Mouse (Mus musculus) forebrain, embryonic 12.5 days (tissue): ENCODE measurements around the gene Rab38. TPM values are rescaled to one million over a fixed set of nuclear protein-coding genes. Genes with fewer than 3 reads are reported as not detected.

Experiments
- ATAC-seq: fragments of 200-750 bp; cut with Nextera tagmentation; 2 replicates; pipeline ENCODE4 v1.8.0; 2017; ENCODE audit warnings: moderate TSS enrichment; ENCODE audit not compliant: low FRiP score
- H3K27ac ChIP-seq: fragments of 300-500 bp; sonication (generic); 2 replicates; pipeline ENCODE4 v1.5.1; 2016; ENCODE audit warnings: mild to moderate bottlenecking
- H3K27me3 ChIP-seq: fragments of 300-500 bp; sonication (generic); 2 replicates; pipeline ENCODE4 v1.6.1; 2016; ENCODE audit warnings: mild to moderate bottlenecking
- H3K36me3 ChIP-seq: fragments of 300-500 bp; sonication (generic); replicated peaks from 2 replicates; pipeline ENCODE4 v1.6.1; 2016; ENCODE audit warnings: mild to moderate bottlenecking
- H3K4me1 ChIP-seq: fragments of 300-500 bp; sonication (generic); 2 replicates; pipeline ENCODE4 v1.6.1; 2016
- H3K4me2 ChIP-seq: fragments of 300-500 bp; sonication (generic); 2 replicates; pipeline ENCODE4 v1.6.1; 2016; ENCODE audit warnings: mild to moderate bottlenecking, moderate library complexity
- H3K4me3 ChIP-seq: fragments of 300-500 bp; sonication (generic); replicated peaks from 2 replicates; pipeline ENCODE4 v1.5.1; 2016; ENCODE audit warnings: mild to moderate bottlenecking
- H3K9ac ChIP-seq: fragments of 300-500 bp; sonication (generic); 2 replicates; pipeline ENCODE4 v1.6.1; 2016; ENCODE audit warnings: mild to moderate bottlenecking
- H3K9me3 ChIP-seq: fragments of 300-500 bp; sonication (generic); 2 replicates; pipeline ENCODE4 v1.6.1; 2016
- WGBS: fragments of 180-500 bp; shearing (Covaris S2); methylation state at CpG from one replicate; pipeline ENCODE4 v1.1.7; 2016; 5-methylcytosine and 5-hydroxymethylcytosine counted together
- polyA plus RNA-seq: library from polyadenylated mRNA; unstranded; fragments of >200 nt; fragmentation: Nextera tagmentation; extraction: Ambion mirVana; gene quantifications from 2 replicates; pipeline ENCODE4 v1.2.1, GENCODE M21; 2016

The Rab38 gene
- polyA plus RNA-seq = 1.1 and 2.1 TPM in 2 replicates

DNA sequence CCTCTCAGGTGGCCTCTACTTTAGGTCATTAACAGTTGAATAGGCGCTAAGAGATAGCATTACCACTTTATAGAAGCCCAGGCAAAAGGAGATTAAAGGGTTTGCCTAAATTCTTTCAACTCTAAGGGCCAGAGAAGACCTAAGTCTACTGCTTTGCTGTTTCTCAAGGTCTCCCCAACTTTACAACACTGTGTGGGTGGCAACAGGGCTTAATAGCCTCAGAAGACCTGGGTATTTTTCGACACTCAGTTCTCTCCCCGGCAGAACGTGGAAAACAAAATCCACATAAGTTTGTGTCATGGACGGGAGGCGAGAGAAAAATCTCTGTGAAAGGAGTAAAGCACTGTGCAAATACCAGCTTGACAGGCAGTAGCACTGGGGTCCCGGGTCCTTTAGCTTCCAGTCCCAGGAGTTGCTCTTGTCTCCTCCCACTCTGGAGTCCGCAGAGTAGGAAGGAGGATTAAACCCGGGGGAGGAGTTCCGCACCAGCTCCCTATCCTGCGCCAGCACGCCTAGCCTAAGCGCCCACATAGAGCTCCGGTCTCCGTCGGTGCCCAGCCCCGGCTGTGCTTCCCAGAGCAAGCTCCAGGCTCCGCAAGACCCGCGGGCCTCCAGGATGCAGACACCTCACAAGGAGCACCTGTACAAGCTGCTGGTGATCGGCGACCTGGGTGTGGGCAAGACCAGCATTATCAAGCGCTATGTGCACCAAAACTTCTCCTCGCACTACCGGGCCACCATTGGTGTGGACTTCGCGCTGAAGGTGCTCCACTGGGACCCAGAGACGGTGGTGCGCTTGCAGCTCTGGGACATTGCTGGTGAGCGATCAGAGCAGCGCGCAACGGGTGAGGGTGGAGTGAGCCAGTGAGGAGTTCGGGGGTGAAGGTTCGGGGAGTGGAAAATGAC, at the start of gene Rab38:
Gene Rab38, plus strand, starts transcription at position 488 of the 906 bp plus-strand sequence.
- WGBS = 2% methylated on average over 35 of the region's 35 CpGs
- H3K9me3 ChIP-seq = no peaks in the 10 kb centered on the region
- ATAC-seq = peak; percentile 96
- H3K27me3 ChIP-seq = 0 out of 2 replicates have a peak, but pooled peaks cover 16% of the 10 kb centered on the region
- peak within 1 kb of the TSS; percentile 85 for H3K4me2 ChIP-seq
- H3K36me3 ChIP-seq = no peaks in the 10 kb centered on the region
- no peak within 1 kb of the TSS for H3K27ac ChIP-seq
- peak within 1 kb of the TSS; percentile 36; the same call in 1 of the 2 replicates for H3K9ac ChIP-seq
- 0 out of 2 replicates have a peak, but pooled peaks cover 5% of the 10 kb centered on the region for H3K4me1 ChIP-seq
- H3K4me3 ChIP-seq = peak within 1 kb of the TSS; percentile 50

DNA sequence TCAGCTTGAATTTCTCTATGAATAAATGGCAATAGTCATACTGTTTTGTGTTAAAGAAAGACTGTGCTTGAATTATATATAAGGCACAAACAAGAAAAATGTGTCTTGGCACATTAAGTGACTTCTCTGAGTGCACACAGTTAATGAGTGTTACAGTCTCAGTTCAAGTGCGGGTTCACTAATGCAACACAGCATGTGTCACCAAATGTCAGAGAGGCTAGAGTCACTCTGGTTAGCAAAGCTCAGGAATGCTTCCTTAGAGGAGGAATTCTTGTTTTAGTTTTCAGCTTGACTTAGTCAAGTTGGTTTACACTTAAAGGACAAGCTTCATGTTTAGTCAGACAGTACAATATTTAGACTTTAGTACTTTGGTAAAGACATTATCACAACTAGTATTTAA, 35.5 kb upstream of the Rab38 start:
- 88% methylated on average over 1 of the region's 1 CpGs for WGBS

GRCm38 (mm10) chr7:88395745-88396144, 34.3 kb upstream of the Rab38 start:
- Histone ChIP-seq H3K27me3 (no peaks in the 10 kb centered on the region), H3K4me1 (no peaks in the 10 kb centered on the region), H3K9ac (no peak overlapping the region), H3K4me2 (no peak overlapping the region), H3K4me3 (no peak overlapping the region), H3K9me3 (no peaks in the 10 kb centered on the region), H3K36me3 (no peaks in the 10 kb centered on the region), H3K27ac (no peak overlapping the region)
- 28% methylated on average over 2 of the region's 2 CpGs for WGBS
- no peak for ATAC-seq

More for the DNA sequence above, 35.5 kb upstream of the Rab38 start:
- Histone ChIP-seq H3K27ac (no peak overlapping the region), H3K4me1 (no peaks in the 10 kb centered on the region), H3K9ac (no peak overlapping the region), H3K4me3 (no peak overlapping the region), H3K9me3 (no peaks in the 10 kb centered on the region), H3K27me3 (no peaks in the 10 kb centered on the region), H3K36me3 (no peaks in the 10 kb centered on the region), H3K4me2 (no peak overlapping the region)
- ATAC-seq = no peak

GRCm38 (mm10) chr7:88405311-88405710, 24.8 kb upstream of the Rab38 start:
- Histone ChIP-seq H3K4me3 (no peak overlapping the region), H3K9ac (no peak overlapping the region), H3K9me3 (no peaks in the 10 kb centered on the region), H3K27me3 (no peaks in the 10 kb centered on the region), H3K4me2 (no peak overlapping the region), H3K36me3 (no peaks in the 10 kb centered on the region), H3K4me1 (no peaks in the 10 kb centered on the region), H3K27ac (no peak overlapping the region)
- WGBS = 89% methylated on average over 1 of the region's 1 CpGs
- ATAC-seq = no peak

DNA sequence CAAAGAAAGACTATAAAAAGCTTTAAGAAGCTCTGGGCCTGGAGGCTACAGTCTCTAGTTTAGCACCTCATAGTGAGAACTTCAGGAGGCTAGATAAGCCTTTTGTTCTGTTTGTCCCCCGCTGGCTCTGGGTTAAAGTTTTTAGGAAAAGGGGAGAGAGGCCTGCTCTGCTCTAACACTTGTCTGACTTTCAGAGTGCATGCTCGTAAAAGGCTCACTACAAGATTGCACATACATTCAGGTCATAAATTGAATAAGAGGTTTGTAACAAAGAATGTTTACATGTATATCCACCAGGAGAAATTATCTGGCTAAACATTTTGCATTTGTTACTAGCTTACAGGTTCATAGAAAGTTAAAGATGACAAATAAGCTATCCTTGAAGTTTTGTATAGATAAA, 23.6 kb upstream of the Rab38 start:
- H3K27ac ChIP-seq = no peak overlapping the region
- no peaks in the 10 kb centered on the region for H3K36me3 ChIP-seq
- no peaks in the 10 kb centered on the region for H3K9me3 ChIP-seq
- 76% methylated on average over 2 of the region's 2 CpGs for WGBS
- H3K4me2 ChIP-seq = no peak overlapping the region
- H3K4me3 ChIP-seq = no peak overlapping the region
- no peak for ATAC-seq
- H3K27me3 ChIP-seq = no peaks in the 10 kb centered on the region
- no peaks in the 10 kb centered on the region for H3K4me1 ChIP-seq
- H3K9ac ChIP-seq = no peak overlapping the region

GRCm38 (mm10) chr7:88421821-88422220, 8.3 kb upstream of the Rab38 start:
- Histone ChIP-seq H3K36me3 (no peaks in the 10 kb centered on the region), H3K4me1 (no peaks in the 10 kb centered on the region), H3K4me2 (no peak overlapping the region), H3K27ac (no peak overlapping the region), H3K4me3 (no peak overlapping the region), H3K27me3 (no peaks in the 10 kb centered on the region), H3K9ac (no peak overlapping the region), H3K9me3 (no peaks in the 10 kb centered on the region)
- ATAC-seq = no peak

GRCm38 (mm10) chr7:88423889-88424288, 6.2 kb upstream of the Rab38 start:
- no peaks in the 10 kb centered on the region for H3K4me1 ChIP-seq
- H3K9me3 ChIP-seq = no peaks in the 10 kb centered on the region
- no peaks in the 10 kb centered on the region for H3K27me3 ChIP-seq
- no peak for ATAC-seq
- no peak overlapping the region for H3K9ac ChIP-seq
- no peak overlapping the region for H3K4me3 ChIP-seq
- no peaks in the 10 kb centered on the region for H3K36me3 ChIP-seq
- 89% methylated on average over 2 of the region's 2 CpGs for WGBS
- H3K27ac ChIP-seq = no peak overlapping the region
- H3K4me2 ChIP-seq = no peak overlapping the region

DNA sequence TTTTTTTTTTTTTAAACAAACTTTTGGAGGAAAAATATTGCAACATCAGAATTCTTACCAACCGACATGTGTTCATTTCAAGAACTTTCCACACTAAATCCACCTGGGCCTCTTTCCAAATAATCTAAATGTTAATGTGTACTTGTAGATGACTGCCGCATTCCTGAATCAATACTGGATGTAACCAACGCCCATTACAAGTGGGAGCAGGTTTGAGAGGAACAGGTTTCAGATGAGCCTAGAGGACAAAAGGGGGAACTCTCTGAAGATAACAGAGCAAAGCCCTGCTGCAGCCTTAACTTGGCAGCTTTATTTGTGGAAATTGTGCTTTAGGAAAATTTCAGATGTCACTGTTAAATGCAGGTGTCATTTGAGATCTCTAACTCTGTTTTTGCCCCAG, 4.3 kb upstream of the Rab38 start:
- Histone ChIP-seq H3K4me3 (no peak overlapping the region), H3K9ac (no peak overlapping the region), H3K4me1 (0 out of 2 replicates have a peak, but pooled peaks cover 5% of the 10 kb centered on the region), H3K4me2 (no peak overlapping the region), H3K27ac (no peak overlapping the region), H3K9me3 (no peaks in the 10 kb centered on the region), H3K27me3 (0 out of 2 replicates have a peak, but pooled peaks cover 7% of the 10 kb centered on the region), H3K36me3 (no peaks in the 10 kb centered on the region)
- WGBS = 72% methylated on average over 3 of the region's 3 CpGs
- no peak for ATAC-seq

GRCm38 (mm10) chr7:88427484-88427883, 2.6 kb upstream of the Rab38 start:
- H3K4me2 ChIP-seq = no peak overlapping the region
- no peak overlapping the region for H3K4me3 ChIP-seq
- H3K9ac ChIP-seq = no peak overlapping the region
- 0 out of 2 replicates have a peak, but pooled peaks cover 5% of the 10 kb centered on the region for H3K4me1 ChIP-seq
- H3K9me3 ChIP-seq = no peaks in the 10 kb centered on the region
- WGBS = 85% methylated on average over 3 of the region's 3 CpGs
- H3K27ac ChIP-seq = no peak overlapping the region
- no peaks in the 10 kb centered on the region for H3K36me3 ChIP-seq
- 0 out of 2 replicates have a peak, but pooled peaks cover 16% of the 10 kb centered on the region for H3K27me3 ChIP-seq
- no peak for ATAC-seq

DNA sequence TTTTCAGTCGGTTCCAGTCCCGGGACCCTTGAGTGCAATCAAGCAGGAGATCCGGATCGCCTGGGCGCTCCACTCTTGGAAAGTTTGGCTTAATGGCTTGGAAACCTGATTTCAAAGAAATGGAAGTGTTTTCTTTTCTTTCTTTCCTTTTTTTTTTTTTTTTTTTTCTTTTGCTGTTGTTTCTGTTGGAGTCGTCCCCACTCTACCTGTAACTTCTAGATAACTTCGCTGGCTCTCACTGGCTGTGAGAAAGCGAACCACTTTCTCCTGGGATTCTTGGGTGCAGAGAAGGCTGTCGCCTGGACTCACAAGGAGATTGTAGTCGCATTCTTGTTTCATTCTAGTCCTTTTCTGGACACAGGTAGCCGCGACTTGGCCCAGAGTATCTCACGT, 615 bp downstream of the Rab38 start:
- Histone ChIP-seq H3K4me3 (peak overlapping the region; percentile 50), H3K4me2 (peak overlapping the region; percentile 85), H3K27me3 (0 out of 2 replicates have a peak, but pooled peaks cover 16% of the 10 kb centered on the region), H3K4me1 (0 out of 2 replicates have a peak, but pooled peaks cover 5% of the 10 kb centered on the region), H3K9ac (peak overlapping the region; percentile 36; the same call in 1 of the 2 replicates), H3K27ac (no peak overlapping the region), H3K9me3 (no peaks in the 10 kb centered on the region), H3K36me3 (no peaks in the 10 kb centered on the region)
- ATAC-seq = no peak
- WGBS = 7% methylated on average over 13 of the region's 13 CpGs

- Histone ChIP-seq H3K9me3 (no peaks in the 10 kb centered on the region), H3K27ac (no peak overlapping the region), H3K4me1 (no peaks in the 10 kb centered on the region), H3K4me2 (no peak overlapping the region), H3K9ac (no peak overlapping the region), H3K4me3 (no peak overlapping the region), H3K36me3 (no peaks in the 10 kb centered on the region), H3K27me3 (no peaks in the 10 kb centered on the region)
- no peak for ATAC-seq
Observed at GRCm38 (mm10) chr7:88440301-88440700, 10.2 kb downstream of the Rab38 start.

- H3K4me3 ChIP-seq = no peak overlapping the region
- H3K4me2 ChIP-seq = no peak overlapping the region
- H3K27ac ChIP-seq = no peak overlapping the region
- ATAC-seq = no peak
- H3K9me3 ChIP-seq = no peaks in the 10 kb centered on the region
- no peaks in the 10 kb centered on the region for H3K36me3 ChIP-seq
- H3K27me3 ChIP-seq = no peaks in the 10 kb centered on the region
- no peak overlapping the region for H3K9ac ChIP-seq
- H3K4me1 ChIP-seq = no peaks in the 10 kb centered on the region
Observed at GRCm38 (mm10) chr7:88442649-88443048, 12.6 kb downstream of the Rab38 start.

DNA sequence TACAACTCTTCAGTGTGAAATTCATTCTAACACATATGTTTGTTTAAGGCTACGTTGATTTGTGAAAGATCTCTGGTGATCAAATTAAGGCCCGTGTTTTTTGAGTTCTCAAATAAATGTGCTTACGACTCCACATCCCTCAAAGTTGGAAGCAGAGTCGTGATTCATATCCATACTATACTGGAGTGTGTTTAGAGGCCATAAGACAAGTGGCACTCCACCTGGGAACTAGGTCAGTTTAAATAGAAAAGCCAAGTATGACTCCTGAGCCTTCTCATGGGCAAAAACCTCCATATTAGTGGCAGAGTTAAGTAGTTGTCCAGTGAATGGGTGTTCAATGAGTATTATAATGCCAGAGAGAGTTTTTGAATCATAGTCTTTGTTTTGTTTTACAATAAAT, 13.4 kb downstream of the Rab38 start:
- H3K9ac ChIP-seq = no peak overlapping the region
- H3K36me3 ChIP-seq = no peaks in the 10 kb centered on the region
- no peaks in the 10 kb centered on the region for H3K4me1 ChIP-seq
- no peaks in the 10 kb centered on the region for H3K9me3 ChIP-seq
- no peak overlapping the region for H3K4me2 ChIP-seq
- 87% methylated on average over 4 of the region's 4 CpGs for WGBS
- no peak overlapping the region for H3K27ac ChIP-seq
- no peak overlapping the region for H3K4me3 ChIP-seq
- H3K27me3 ChIP-seq = no peaks in the 10 kb centered on the region
- ATAC-seq = no peak
